Comparison of ENCODE assay signal across 39 mouse cellular contexts in genomic region chr13:21313903-21314302, GRCm38 (mm10). TPM values are rescaled to one million over a fixed set of nuclear protein-coding genes. Genes with fewer than 3 reads are reported as not detected.
"Had no signal": no experiment of that assay in that cellular context is flagged by ENCODE, and none has a peak within 500 bp of the region (broad histone marks: within the 10 kb centered on the region; RNA-seq: fewer than 3 reads in every experiment).

No protein-coding gene starts in this region.

- H3K9me3 ChIP-seq: limb, embryonic 10.5 days; limb, embryonic 12.5 days; limb, embryonic 13.5 days; limb, embryonic 15.5 days; liver, embryonic 12.5 days; liver, embryonic 13.5 days; liver, embryonic 15.5 days; lung, embryonic 15.5 days; megakaryocyte, embryonic 14.5 days; midbrain, embryonic 10.5 days; midbrain, embryonic 12.5 days; midbrain, embryonic 13.5 days; midbrain, embryonic 15.5 days; neural tube, embryonic 12.5 days had no signal

- DNase-seq: left cerebral cortex, postnatal 4 days; liver; liver, embryonic 13.5 days; liver, postnatal 0 days; lung, adult 18-20 months; lung, adult 2 months; lung, embryonic 14.5 days; lung, postnatal 10 days; lung, postnatal 14 days; lung, postnatal 36 days; lung, postnatal 4 days; midbrain, embryonic 14.5 days had no signal

- H3K4me2 ChIP-seq: limb, embryonic 12.5 days; limb, embryonic 13.5 days; limb, embryonic 15.5 days; liver, embryonic 11.5 days; liver, embryonic 12.5 days; liver, embryonic 13.5 days; liver, embryonic 15.5 days; lung, embryonic 14.5 days; lung, embryonic 15.5 days; midbrain, embryonic 11.5 days; midbrain, embryonic 12.5 days; midbrain, embryonic 13.5 days; midbrain, embryonic 15.5 days; neural tube, embryonic 12.5 days had no signal

- H3K27ac ChIP-seq: left cerebral cortex, adult 2 months; limb, embryonic 10.5 days; limb, embryonic 12.5 days; limb, embryonic 13.5 days; limb, embryonic 15.5 days; liver, embryonic 12.5 days; liver, embryonic 13.5 days; liver, embryonic 14.5 days; liver, embryonic 15.5 days; lung, embryonic 15.5 days; macrophage; midbrain, embryonic 10.5 days; midbrain, embryonic 12.5 days; midbrain, embryonic 13.5 days; midbrain, embryonic 15.5 days; neural tube, embryonic 12.5 days had no signal

- H3K4me1 ChIP-seq: limb, embryonic 12.5 days; limb, embryonic 13.5 days; limb, embryonic 15.5 days; liver, embryonic 15.5 days; lung, embryonic 15.5 days; midbrain, embryonic 12.5 days; midbrain, embryonic 13.5 days; midbrain, embryonic 15.5 days; neural tube, embryonic 12.5 days had no signal

- H3K36me3 ChIP-seq: limb, embryonic 10.5 days; limb, embryonic 12.5 days; limb, embryonic 13.5 days; limb, embryonic 15.5 days; liver, embryonic 12.5 days; liver, embryonic 13.5 days; liver, embryonic 15.5 days; lung, embryonic 15.5 days; midbrain, embryonic 10.5 days; midbrain, embryonic 12.5 days; midbrain, embryonic 13.5 days; midbrain, embryonic 15.5 days; neural tube, embryonic 12.5 days had no signal

- H3K27me3 ChIP-seq: limb, embryonic 12.5 days; limb, embryonic 13.5 days; limb, embryonic 15.5 days; liver, embryonic 13.5 days; liver, embryonic 15.5 days; lung, embryonic 15.5 days; midbrain, embryonic 12.5 days; midbrain, embryonic 13.5 days; midbrain, embryonic 15.5 days; neural tube, embryonic 12.5 days had no signal

- H3K4me3 ChIP-seq: left cerebral cortex, adult 2 months; limb, embryonic 10.5 days; limb, embryonic 12.5 days; limb, embryonic 13.5 days; limb, embryonic 15.5 days; liver, embryonic 12.5 days; liver, embryonic 13.5 days; liver, embryonic 15.5 days; lung, embryonic 15.5 days; megakaryocyte, embryonic 14.5 days; midbrain, embryonic 10.5 days; midbrain, embryonic 12.5 days; midbrain, embryonic 13.5 days; midbrain, embryonic 15.5 days; myocyte; neural tube, embryonic 12.5 days had no signal

- ATAC-seq: liver, embryonic 12.5 days; liver, postnatal 0 days; midbrain, embryonic 13.5 days; midbrain, embryonic 15.5 days; midbrain, embryonic 16.5 days had no signal

- H3K9ac ChIP-seq: limb, embryonic 12.5 days; limb, embryonic 13.5 days; limb, embryonic 15.5 days; liver, embryonic 12.5 days; liver, embryonic 13.5 days; liver, embryonic 14.5 days; liver, embryonic 15.5 days; liver, postnatal 0 days; lung, embryonic 14.5 days; lung, embryonic 15.5 days; midbrain, embryonic 12.5 days; midbrain, embryonic 13.5 days; midbrain, embryonic 15.5 days; neural tube, embryonic 12.5 days had no signal

RNA-seq across cellular contexts. Expression of gene Gpx6, which starts 2.0 kb away (rescaled TPM):
- polyA plus RNA-seq: liver, embryonic 11.5 days; liver, embryonic 12.5 days; liver, embryonic 13.5 days; liver, embryonic 15.5 days; liver, embryonic 16.5 days; lung, adult 2 months; lung, embryonic 14.5 days; lung, embryonic 15.5 days; lung, embryonic 16.5 days; macrophage; midbrain, embryonic 11.5 days; midbrain, embryonic 12.5 days; midbrain, embryonic 13.5 days; midbrain, embryonic 14.5 days; midbrain, embryonic 15.5 days; myocyte; neural tube, embryonic 11.5 days had no signal

RNA-seq across cellular contexts. Expression of gene Gpx5, which starts 21.4 kb away (rescaled TPM):
- polyA plus RNA-seq: limb, embryonic 10.5 days; limb, embryonic 11.5 days; limb, embryonic 12.5 days; limb, embryonic 13.5 days; limb, embryonic 15.5 days; liver, adult 2 months; liver, embryonic 11.5 days; liver, embryonic 12.5 days; liver, embryonic 13.5 days; liver, embryonic 14.5 days; liver, embryonic 15.5 days; liver, embryonic 16.5 days; liver, postnatal 0 days; lung, adult 2 months; lung, embryonic 14.5 days; lung, embryonic 15.5 days; lung, embryonic 16.5 days; macrophage; midbrain, embryonic 10.5 days; midbrain, embryonic 11.5 days; midbrain, embryonic 12.5 days; midbrain, embryonic 13.5 days; midbrain, embryonic 14.5 days; midbrain, embryonic 15.5 days; midbrain, embryonic 16.5 days; midbrain, postnatal 0 days; myocyte; neural tube, embryonic 11.5 days; neural tube, embryonic 12.5 days had no signal

RNA-seq across cellular contexts. Expression of gene Olfr1367, which starts 32.8 kb away (rescaled TPM):
- polyA plus RNA-seq: limb, embryonic 10.5 days; limb, embryonic 11.5 days; limb, embryonic 12.5 days; limb, embryonic 13.5 days; limb, embryonic 14.5 days; limb, embryonic 15.5 days; liver, adult 2 months; liver, embryonic 11.5 days; liver, embryonic 12.5 days; liver, embryonic 13.5 days; liver, embryonic 14.5 days; liver, embryonic 15.5 days; liver, embryonic 16.5 days; liver, postnatal 0 days; lung, adult 2 months; lung, embryonic 14.5 days; lung, embryonic 15.5 days; lung, embryonic 16.5 days; macrophage; midbrain, embryonic 10.5 days; midbrain, embryonic 11.5 days; midbrain, embryonic 12.5 days; midbrain, embryonic 13.5 days; midbrain, embryonic 14.5 days; midbrain, embryonic 15.5 days; midbrain, embryonic 16.5 days; midbrain, postnatal 0 days; myocyte; neural tube, embryonic 11.5 days; neural tube, embryonic 12.5 days had no signal
